Mouse (Mus musculus): ENCODE measurements at regions not wholly inside any gene's neighbourhood (a gene's known extent, or its start where the extent isn't known, plus 50 kb on each side); places are given as distances from the start of the nearest gene placed in this dataset.

GRCm38 (mm10) chr6:25321446-25321845 lies 365.3 kb upstream of the Tmem229a start:
- no peak for ATAC-seq (ENCODE audit: insufficient number of reproducible peaks, low FRiP score, low TSS enrichment)

GRCm38 (mm10) chr6:25320291-25320844 lies 364.3 kb upstream of the Tmem229a start:
- ATAC-seq (ENCODE audit: insufficient number of reproducible peaks, low FRiP score, low TSS enrichment), result no peak

GRCm38 (mm10) chr6:25307471-25307870 lies 351.4 kb upstream of the Tmem229a start:
- no peak for ATAC-seq (ENCODE audit: insufficient number of reproducible peaks, low FRiP score, low TSS enrichment)

GRCm38 (mm10) chr6:25304844-25305504 lies 348.9 kb upstream of the Tmem229a start:
- ATAC-seq (ENCODE audit: insufficient number of reproducible peaks, low FRiP score, low TSS enrichment), result no peak

- no peak for ATAC-seq (ENCODE audit: insufficient number of reproducible peaks, low FRiP score, low TSS enrichment)
These were observed 335.5 kb upstream of the Tmem229a start for GRCm38 (mm10) chr6:25291613-25292012.

GRCm38 (mm10) chr6:25287591-25287990 lies 331.5 kb upstream of the Tmem229a start:
- ATAC-seq (ENCODE audit: insufficient number of reproducible peaks, low FRiP score, low TSS enrichment), result no peak

GRCm38 (mm10) chr6:25286313-25286712 lies 330.2 kb upstream of the Tmem229a start:
- ATAC-seq (ENCODE audit: insufficient number of reproducible peaks, low FRiP score, low TSS enrichment), result no peak

- no peak for ATAC-seq (ENCODE audit: insufficient number of reproducible peaks, low FRiP score, low TSS enrichment)
These were observed 322.4 kb upstream of the Tmem229a start for GRCm38 (mm10) chr6:25278509-25278908.

- ATAC-seq (ENCODE audit: insufficient number of reproducible peaks, low FRiP score, low TSS enrichment), result no peak
These were observed 321.8 kb upstream of the Tmem229a start for GRCm38 (mm10) chr6:25277703-25278447.

- ATAC-seq (ENCODE audit: insufficient number of reproducible peaks, low FRiP score, low TSS enrichment), result no peak
These were observed 320.1 kb upstream of the Tmem229a start for GRCm38 (mm10) chr6:25276221-25276620.

GRCm38 (mm10) chr6:25260559-25260958 lies 304.5 kb upstream of the Tmem229a start:
- ATAC-seq (ENCODE audit: insufficient number of reproducible peaks, low FRiP score, low TSS enrichment), result no peak

- ATAC-seq (ENCODE audit: insufficient number of reproducible peaks, low FRiP score, low TSS enrichment), result peak; percentile 36; the same call in 1 of the 2 replicates
These were observed 299.7 kb upstream of the Tmem229a start for GRCm38 (mm10) chr6:25255762-25256161.

GRCm38 (mm10) chr6:25237021-25237420 lies 280.9 kb upstream of the Tmem229a start:
- no peak for ATAC-seq (ENCODE audit: insufficient number of reproducible peaks, low FRiP score, low TSS enrichment)

GRCm38 (mm10) chr6:25236616-25237015 lies 280.5 kb upstream of the Tmem229a start:
- no peak for ATAC-seq (ENCODE audit: insufficient number of reproducible peaks, low FRiP score, low TSS enrichment)
